Mouse (Mus musculus) myocyte (in vitro differentiated cells): Measurements from ENCODE around the gene Ugt1a6b.

Experiments
- CEBPB ChIP-seq: IDR thresholded peaks from 2 replicates; pipeline ENCODE4 v1.6.1; 2011; ENCODE audit warnings: mild to moderate bottlenecking, moderate library complexity; ENCODE audit not compliant: poor library complexity, insufficient read depth, severe bottlenecking
- E2F4 ChIP-seq: IDR thresholded peaks from one replicate; pipeline ENCODE4 v1.6.1; 2011; ENCODE audit warnings: mild to moderate bottlenecking, control low read depth, moderate library complexity; ENCODE audit not compliant: insufficient read depth
- MAX ChIP-seq: IDR thresholded peaks from one replicate; pipeline ENCODE4 v1.6.1; 2011; ENCODE audit warnings: low read depth, mild to moderate bottlenecking, control low read depth
- MYOD1 ChIP-seq, 3 experiments: IDR thresholded peaks; one replicate each; pipeline ENCODE4 v1.6.1; 2011; ENCODE audit warnings: control low read depth in 2 of 3, low read depth in 2 of 3, mild to moderate bottlenecking in 2 of 3, moderate library complexity in 1 of 3; ENCODE audit not compliant: insufficient read length in 2 of 3, control insufficient read depth in 1 of 3
- MYOG ChIP-seq, 3 experiments: IDR thresholded peaks; one replicate each; pipeline ENCODE4 v1.6.1; 2011; ENCODE audit warnings: control low read depth in 2 of 3, low read depth in 2 of 3, mild to moderate bottlenecking in 2 of 3; ENCODE audit not compliant: insufficient read length in 2 of 3, control insufficient read depth in 1 of 3, insufficient read depth in 1 of 3
- POLR2A ChIP-seq: IDR thresholded peaks from one replicate; pipeline ENCODE4 v1.6.1; 2011; ENCODE audit warnings: low read depth, mild to moderate bottlenecking, control low read depth, moderate library complexity; ENCODE audit not compliant: insufficient read length
- POLR2AphosphoS2 ChIP-seq: IDR thresholded peaks from one replicate; pipeline ENCODE4 v1.6.1; 2011; ENCODE audit warnings: low read depth, control low read depth; ENCODE audit not compliant: insufficient read length
- REST ChIP-seq: IDR thresholded peaks from one replicate; pipeline ENCODE4 v1.6.1; 2011; ENCODE audit warnings: mild to moderate bottlenecking, control low read depth, moderate library complexity; ENCODE audit not compliant: insufficient read depth, insufficient read length
- TCF12 ChIP-seq: IDR thresholded peaks from one replicate; pipeline ENCODE4 v1.6.1; 2011; ENCODE audit warnings: mild to moderate bottlenecking, control low read depth; ENCODE audit not compliant: poor library complexity, insufficient read depth, severe bottlenecking
- TCF3 ChIP-seq: IDR thresholded peaks from one replicate; pipeline ENCODE4 v1.6.1; 2011; ENCODE audit warnings: low read depth, control low read depth; ENCODE audit not compliant: insufficient read length
- USF1 ChIP-seq: IDR thresholded peaks from one replicate; pipeline ENCODE4 v1.6.1; 2011; ENCODE audit warnings: low read depth, mild to moderate bottlenecking, control low read depth, moderate library complexity

- TF ChIP-seq POLR2A (no peak), MAX (no peak), TCF12 (no peak), TCF3 (no peak), E2F4 (no peak), POLR2AphosphoS2 (no peak), CEBPB (no peak), USF1 (no peak), MYOG (IDR thresholded peaks at IDR 0.05; ENCODE audit: control insufficient read depth in 1 of 3, insufficient read depth in 1 of 3, insufficient read length in 2 of 3, low read depth in 2 of 3) (no peak), REST (no peak), MYOD1 (IDR thresholded peaks at IDR 0.05; ENCODE audit: control insufficient read depth in 1 of 3, insufficient read length in 2 of 3, low read depth in 2 of 3) (no peak)
Observed at GRCm38 (mm10) chr1:88259643-88260024, 156.6 kb downstream of the Ugt1a6b start.
